Mouse (Mus musculus) heart, embryonic 15.5 days (tissue): ENCODE results near the gene Tmem81. TPM values are rescaled to one million over a fixed set of nuclear protein-coding genes. Genes with fewer than 3 reads are reported as not detected.
"Not testable (repeated sequence)": the region's sequence is repeated elsewhere in the genome, so short reads cannot be mapped to it uniquely, and the experiment has no call there.

Experiments used
- ATAC-seq: fragments of 200-750 bp; cut with Nextera tagmentation; replicated peaks from 2 replicates; pipeline ENCODE4 v1.8.0; 2017; ENCODE audit warnings: low read depth, moderate TSS enrichment; ENCODE audit not compliant: insufficient number of reproducible peaks, insufficient read depth, low FRiP score
- H3K27ac ChIP-seq: fragments of 300-500 bp; sonication (generic); 2 replicates; pipeline ENCODE4 v1.5.1; 2015; ENCODE audit warnings: mild to moderate bottlenecking, inconsistent platforms
- H3K27me3 ChIP-seq: fragments of 300-500 bp; sonication (generic); 2 replicates; pipeline ENCODE4 v1.6.1; 2015; ENCODE audit warnings: inconsistent platforms
- H3K36me3 ChIP-seq: fragments of 300-500 bp; sonication (generic); 2 replicates; pipeline ENCODE4 v1.6.1; 2015; ENCODE audit warnings: mild to moderate bottlenecking, inconsistent platforms
- H3K4me1 ChIP-seq: fragments of 300-500 bp; sonication (generic); replicated peaks from 2 replicates; pipeline ENCODE4 v1.6.1; 2015; ENCODE audit warnings: inconsistent platforms
- H3K4me2 ChIP-seq: fragments of 300-500 bp; sonication (generic); 2 replicates; pipeline ENCODE4 v1.6.1; 2015; ENCODE audit warnings: inconsistent platforms, mild to moderate bottlenecking, moderate library complexity
- H3K4me3 ChIP-seq: fragments of 300-500 bp; sonication (generic); 2 replicates; pipeline ENCODE4 v1.5.1; 2015; ENCODE audit warnings: mild to moderate bottlenecking, inconsistent platforms
- H3K9ac ChIP-seq: fragments of 300-500 bp; sonication (generic); 2 replicates; pipeline ENCODE4 v1.6.1; 2015; ENCODE audit warnings: mild to moderate bottlenecking, inconsistent platforms
- H3K9me3 ChIP-seq: fragments of 300-500 bp; sonication (generic); replicated peaks from 2 replicates; pipeline ENCODE4 v1.6.1; 2016; ENCODE audit warnings: inconsistent platforms
- WGBS: fragments of 180-500 bp; shearing (Covaris S2); methylation state at CpG from one replicate; pipeline ENCODE4 v1.1.7; 2015; ENCODE audit warnings: mixed read lengths; 5-methylcytosine and 5-hydroxymethylcytosine counted together
- polyA plus RNA-seq: library from polyadenylated mRNA; unstranded; fragments of >200 nt; fragmentation: Nextera tagmentation; extraction: Ambion mirVana; gene quantifications from 2 replicates; pipeline ENCODE4 v1.2.1, GENCODE M21; 2015

The Tmem81 gene
- 0.66 and 1.1 TPM in 2 replicates for polyA plus RNA-seq

DNA sequence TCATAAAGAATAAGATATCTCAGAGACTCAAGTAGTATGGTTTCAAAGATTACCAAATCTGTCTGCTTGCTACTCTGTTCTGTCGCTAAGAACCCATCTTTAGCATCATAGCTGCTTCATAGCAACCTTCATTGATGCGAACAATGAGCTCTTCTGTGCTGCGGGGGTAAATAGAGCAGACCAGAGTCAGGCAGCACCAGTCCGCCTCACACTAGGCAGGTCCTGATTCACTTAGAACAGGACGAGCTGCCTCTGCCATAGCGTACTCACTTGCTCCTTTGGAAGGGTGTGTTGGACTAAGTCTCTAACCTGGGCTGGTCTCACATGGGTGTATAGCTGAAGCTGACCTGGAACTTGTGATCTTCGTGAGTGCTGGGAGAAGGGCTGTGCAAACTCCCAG lies at the start of gene Tmem81:
TSS of gene Tmem81 (plus strand) at position 173 of the 400 bp plus-strand sequence.
- Histone ChIP-seq H3K4me1 (no peaks in the 10 kb centered on the region), H3K9me3 (no peaks in the 10 kb centered on the region), H3K27ac (no peak within 1 kb of the TSS), H3K4me2 (no peak within 1 kb of the TSS), H3K4me3 (no peak within 1 kb of the TSS), H3K9ac (no peak within 1 kb of the TSS), H3K27me3 (no peaks in the 10 kb centered on the region), H3K36me3 (peaks cover 66% of the 10 kb centered on the region)
- ATAC-seq = no peak
- 89% methylated on average over 7 of the region's 7 CpGs for WGBS

DNA sequence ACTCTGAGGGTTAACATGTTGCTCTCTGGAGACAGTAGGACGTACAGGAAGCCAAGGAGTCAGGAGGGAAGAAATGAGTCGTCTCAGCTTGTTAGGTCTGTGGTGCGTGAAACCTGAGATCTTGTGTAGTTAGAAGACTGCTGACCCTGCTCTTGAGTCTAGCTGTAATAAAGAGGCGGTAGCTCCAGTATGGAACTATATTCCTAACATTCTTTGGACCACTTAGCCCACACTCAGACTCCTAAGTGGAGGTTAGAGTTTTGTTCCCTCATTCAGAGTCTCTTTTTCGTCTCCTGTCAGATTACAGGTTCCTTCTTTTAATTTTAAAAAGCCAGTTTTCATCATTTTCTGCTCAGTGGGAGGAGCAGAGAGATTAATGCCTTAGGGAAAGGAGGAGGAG lies 41.4 kb upstream of the Tmem81 start:
- no peak overlapping the region for H3K27ac ChIP-seq
- no peak overlapping the region for H3K4me2 ChIP-seq
- no peak for ATAC-seq
- H3K36me3 ChIP-seq = peaks cover 38% of the 10 kb centered on the region
- H3K4me3 ChIP-seq = no peak overlapping the region
- H3K4me1 ChIP-seq = peaks cover 10% of the 10 kb centered on the region
- no peak overlapping the region for H3K9ac ChIP-seq
- H3K27me3 ChIP-seq = no peaks in the 10 kb centered on the region
- 73% methylated on average over 5 of the region's 5 CpGs for WGBS
- H3K9me3 ChIP-seq = no peaks in the 10 kb centered on the region

DNA sequence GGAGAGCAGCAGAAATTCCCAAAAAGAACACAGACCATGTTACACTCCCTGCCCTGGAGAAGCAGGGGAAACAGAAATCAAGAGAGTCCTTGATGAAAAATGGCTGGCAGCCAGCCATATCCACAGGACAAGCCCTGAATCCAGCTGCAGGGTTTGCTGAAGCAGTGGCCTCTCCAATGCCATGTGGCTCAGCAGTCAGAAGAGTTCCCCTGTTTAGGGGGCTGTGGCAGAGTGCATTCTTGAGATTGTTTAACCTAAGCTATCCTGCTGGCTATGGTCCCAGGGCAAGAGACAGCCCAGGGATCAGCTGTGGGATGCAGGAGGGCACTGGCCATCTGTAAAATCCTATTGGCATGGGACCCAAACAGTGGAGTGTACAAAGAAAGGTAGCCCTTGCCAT lies 37.1 kb upstream of the Tmem81 start:
- H3K27ac ChIP-seq = peak overlapping the region; percentile 23

DNA sequence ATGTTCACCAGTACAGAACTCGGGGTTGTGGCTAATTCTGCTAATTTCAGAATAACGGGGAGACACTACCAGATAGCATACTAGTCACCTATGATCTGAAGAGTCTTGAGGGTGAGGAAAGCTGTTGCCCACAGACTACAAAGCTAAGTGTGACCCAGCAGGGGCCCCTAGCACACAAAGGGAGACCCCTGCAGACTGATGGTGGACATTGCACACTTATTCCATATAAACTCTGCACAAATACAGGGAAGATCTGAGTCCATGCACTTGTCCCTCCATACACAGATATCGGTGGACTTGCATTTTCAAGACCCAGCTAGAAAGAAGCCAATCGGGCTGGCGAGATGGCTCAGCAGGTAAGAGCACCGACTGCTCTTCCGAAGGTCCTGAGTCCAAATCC lies 36.5 kb upstream of the Tmem81 start:
- H3K4me3 ChIP-seq = no peak overlapping the region
- H3K36me3 ChIP-seq = peaks cover 12% of the 10 kb centered on the region; the same call in 1 of the 2 replicates
- no peak overlapping the region for H3K9ac ChIP-seq
- WGBS = 94% methylated on average over 7 of the region's 7 CpGs
- ATAC-seq = no peak
- no peak overlapping the region for H3K4me2 ChIP-seq
- H3K4me1 ChIP-seq = peaks cover 10% of the 10 kb centered on the region
- H3K9me3 ChIP-seq = no peaks in the 10 kb centered on the region
- H3K27me3 ChIP-seq = no peaks in the 10 kb centered on the region
- peak overlapping the region; percentile 23 for H3K27ac ChIP-seq

More for the DNA sequence above, 37.1 kb upstream of the Tmem81 start:
- Histone ChIP-seq H3K4me2 (no peak overlapping the region), H3K9me3 (no peaks in the 10 kb centered on the region), H3K9ac (no peak overlapping the region), H3K36me3 (peaks cover 17% of the 10 kb centered on the region), H3K4me3 (no peak overlapping the region), H3K4me1 (peaks cover 10% of the 10 kb centered on the region), H3K27me3 (no peaks in the 10 kb centered on the region)
- ATAC-seq = peak; percentile 74

DNA sequence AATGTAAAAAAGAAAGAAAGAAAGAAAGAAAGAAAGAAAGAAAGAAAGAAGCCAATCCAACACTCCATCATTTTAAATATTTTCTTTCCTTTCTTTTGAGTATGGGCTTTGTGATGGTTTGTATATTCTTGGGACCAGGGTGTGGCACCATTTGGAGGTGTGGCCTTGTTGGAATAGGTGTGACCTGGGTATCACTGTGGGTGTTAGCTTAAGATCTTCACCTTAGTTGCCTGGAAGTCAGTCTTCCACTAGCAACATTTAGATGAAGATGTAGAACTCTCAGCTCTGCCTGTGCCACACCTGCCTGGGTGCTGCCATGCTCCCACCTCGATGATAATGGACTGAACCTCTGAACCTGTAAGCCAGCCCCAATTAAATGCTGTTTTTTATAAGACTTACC lies 36.0 kb upstream of the Tmem81 start:
- peaks cover 12% of the 10 kb centered on the region for H3K4me1 ChIP-seq
- not testable (repeated sequence) for H3K36me3 ChIP-seq, ATAC-seq, H3K9me3 ChIP-seq, H3K4me2 ChIP-seq, H3K27me3 ChIP-seq, H3K4me3 ChIP-seq, H3K9ac ChIP-seq, H3K27ac ChIP-seq
- 93% methylated on average over 1 of the region's 1 CpGs for WGBS

DNA sequence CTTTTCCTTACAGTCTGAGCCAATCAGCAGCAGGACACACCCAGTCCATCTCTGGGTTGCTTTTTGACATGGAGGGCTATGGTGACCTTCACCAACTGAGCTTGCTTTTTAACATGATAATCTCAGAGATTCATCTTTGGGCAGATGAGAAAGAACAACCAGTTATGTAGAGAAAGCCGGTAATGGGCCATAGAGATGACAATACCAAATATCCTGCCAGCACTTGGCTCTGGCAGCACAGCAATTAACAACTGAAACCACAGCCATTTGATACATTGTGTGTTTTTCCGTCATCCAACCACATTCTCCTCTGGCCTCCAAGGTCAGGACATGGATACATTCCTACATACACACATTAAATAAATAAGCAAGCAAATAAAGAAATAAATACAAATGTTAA lies 35.0 kb upstream of the Tmem81 start:
- no peak overlapping the region for H3K9ac ChIP-seq
- no peak overlapping the region for H3K4me3 ChIP-seq
- H3K9me3 ChIP-seq = no peaks in the 10 kb centered on the region
- 86% methylated on average over 2 of the region's 2 CpGs for WGBS
- H3K36me3 ChIP-seq = peaks cover 3% of the 10 kb centered on the region; the same call in 1 of the 2 replicates
- ATAC-seq = no peak
- H3K27me3 ChIP-seq = no peaks in the 10 kb centered on the region
- no peak overlapping the region for H3K27ac ChIP-seq
- H3K4me1 ChIP-seq = peaks cover 15% of the 10 kb centered on the region
- no peak overlapping the region for H3K4me2 ChIP-seq

DNA sequence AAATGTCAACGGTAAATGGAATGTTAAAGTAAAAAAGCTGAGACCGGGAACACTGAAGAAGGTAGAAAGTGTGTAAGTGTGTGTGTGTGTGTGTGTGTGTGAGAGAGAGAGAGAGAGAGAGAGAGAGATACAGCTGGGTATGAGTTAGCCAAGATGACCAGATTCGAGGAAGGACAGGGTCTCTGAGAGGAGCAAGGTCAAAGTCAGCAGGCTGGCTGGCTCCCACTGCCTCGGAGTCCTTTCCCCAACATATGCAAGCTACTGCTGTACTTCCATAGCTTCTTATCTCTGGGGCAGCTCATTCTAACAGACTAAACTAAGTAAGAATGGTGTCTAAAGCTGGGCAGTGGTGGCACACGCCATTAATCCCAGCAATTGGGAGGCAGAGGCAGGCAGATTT lies 34.5 kb upstream of the Tmem81 start:
- H3K4me1 ChIP-seq = peaks cover 20% of the 10 kb centered on the region
- no peak overlapping the region for H3K9ac ChIP-seq
- H3K36me3 ChIP-seq = no peaks in the 10 kb centered on the region
- no peak overlapping the region for H3K27ac ChIP-seq
- no peaks in the 10 kb centered on the region for H3K27me3 ChIP-seq
- 74% methylated on average over 5 of the region's 5 CpGs for WGBS
- H3K9me3 ChIP-seq = no peaks in the 10 kb centered on the region
- H3K4me2 ChIP-seq = no peak overlapping the region
- no peak overlapping the region for H3K4me3 ChIP-seq
- no peak for ATAC-seq

GRCm38 (mm10) chr1:132472537-132472936 lies 33.5 kb upstream of the Tmem81 start:
- Histone ChIP-seq H3K9ac (no peak overlapping the region), H3K4me1 (peaks cover 20% of the 10 kb centered on the region), H3K4me2 (no peak overlapping the region), H3K4me3 (no peak overlapping the region), H3K27me3 (no peaks in the 10 kb centered on the region), H3K36me3 (no peaks in the 10 kb centered on the region), H3K27ac (no peak overlapping the region), H3K9me3 (no peaks in the 10 kb centered on the region)
- WGBS = 48% methylated on average over 5 of the region's 5 CpGs
- ATAC-seq = no peak

DNA sequence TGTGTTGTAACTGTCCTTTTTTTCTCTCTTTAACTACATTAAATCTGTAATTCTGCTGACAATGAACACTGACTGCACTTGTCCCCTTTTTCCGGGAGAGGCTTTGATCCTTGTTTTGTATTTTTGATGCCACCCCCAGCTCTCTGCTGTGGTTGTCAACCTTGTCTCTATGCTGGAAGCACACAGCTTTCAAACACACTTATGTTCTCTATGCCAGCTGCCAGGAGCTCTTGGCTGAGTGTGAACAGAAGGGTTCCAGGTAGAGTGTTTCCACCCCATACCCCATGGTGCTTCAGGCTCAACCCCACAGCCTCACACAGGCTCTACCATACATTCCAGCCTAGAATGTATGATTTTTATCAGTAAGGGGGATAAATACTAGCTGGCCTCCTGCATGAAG lies 31.5 kb upstream of the Tmem81 start:
- no peaks in the 10 kb centered on the region for H3K27me3 ChIP-seq
- H3K27ac ChIP-seq = no peak overlapping the region
- H3K9ac ChIP-seq = 0 out of 2 replicates have a peak overlapping the region, but pooled peaks have one; percentile 16
- no peaks in the 10 kb centered on the region for H3K9me3 ChIP-seq
- no peaks in the 10 kb centered on the region for H3K36me3 ChIP-seq
- H3K4me3 ChIP-seq = no peak overlapping the region
- WGBS = 77% methylated on average over 1 of the region's 1 CpGs
- no peak for ATAC-seq
- H3K4me1 ChIP-seq = peaks cover 23% of the 10 kb centered on the region
- no peak overlapping the region for H3K4me2 ChIP-seq

- Histone ChIP-seq H3K36me3 (no peaks in the 10 kb centered on the region), H3K4me2 (peak overlapping the region; percentile 64), H3K9me3 (no peaks in the 10 kb centered on the region), H3K9ac (peak overlapping the region; percentile 60), H3K27ac (peak overlapping the region; percentile 73), H3K4me3 (peak overlapping the region; percentile 88), H3K27me3 (no peaks in the 10 kb centered on the region), H3K4me1 (peaks cover 23% of the 10 kb centered on the region)
- 6% methylated on average over 9 of the region's 9 CpGs for WGBS
- ATAC-seq = no peak
Observed at GRCm38 (mm10) chr1:132476575-132476927, 29.5 kb upstream of the Tmem81 start.

DNA sequence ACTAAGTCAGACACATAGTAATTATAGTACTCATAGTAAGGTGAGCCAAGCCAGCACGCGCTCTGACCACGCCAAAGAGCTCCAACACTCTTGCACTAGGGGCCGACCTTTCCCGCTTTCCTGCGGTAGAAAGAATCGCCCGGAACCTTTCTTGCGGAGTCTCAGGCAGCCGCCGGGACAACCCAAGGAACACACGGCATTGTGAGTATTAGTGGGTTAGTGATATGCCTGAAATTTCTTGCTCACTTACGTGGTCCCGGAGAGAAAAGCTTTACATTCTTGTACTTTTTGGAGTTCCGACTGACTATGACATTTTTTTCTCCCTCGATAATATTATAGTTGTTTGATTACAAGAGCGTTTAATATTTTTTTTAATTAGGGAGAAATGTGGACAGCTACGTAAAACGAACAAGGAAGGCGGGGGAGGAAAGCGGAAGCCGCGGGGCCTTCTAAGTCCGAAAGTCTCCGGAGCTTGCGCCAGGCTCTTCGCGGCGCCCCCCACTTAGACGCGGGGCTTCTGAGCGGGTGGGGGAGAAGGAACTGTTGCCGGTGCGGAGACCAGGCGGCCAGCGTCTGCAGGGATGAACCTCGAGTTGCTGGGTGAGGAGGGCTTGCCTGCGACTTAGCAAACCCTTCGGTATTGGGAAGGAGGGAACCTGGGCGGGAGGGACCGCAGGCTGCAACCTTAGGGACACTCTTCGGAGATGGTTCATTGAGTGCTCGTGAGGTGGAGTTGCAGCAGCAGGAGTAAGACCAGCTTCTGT lies 28.9 kb upstream of the Tmem81 start, which contains the start of gene Rbbp5:
TSS of gene Rbbp5 (plus strand) at position 438 of the 764 bp plus-strand sequence.
- Histone ChIP-seq H3K9ac (peak within 1 kb of the TSS; percentile 79), H3K27ac (peak within 1 kb of the TSS; percentile 73), H3K9me3 (no peaks in the 10 kb centered on the region), H3K27me3 (no peaks in the 10 kb centered on the region), H3K4me2 (peak within 1 kb of the TSS; percentile 64), H3K4me1 (peaks cover 23% of the 10 kb centered on the region), H3K4me3 (peak within 1 kb of the TSS; percentile 88), H3K36me3 (no peaks in the 10 kb centered on the region)
- ATAC-seq = peak; percentile 83
- under 1% methylated on average over 43 of the region's 43 CpGs for WGBS

GRCm38 (mm10) chr1:132479438-132479837 lies 26.6 kb upstream of the Tmem81 start:
- ATAC-seq = no peak
- Histone ChIP-seq H3K9ac (no peak overlapping the region), H3K27me3 (no peaks in the 10 kb centered on the region), H3K36me3 (0 out of 2 replicates have a peak, but pooled peaks cover under 1% of the 10 kb centered on the region), H3K27ac (no peak overlapping the region), H3K4me3 (no peak overlapping the region), H3K4me1 (peaks cover 23% of the 10 kb centered on the region), H3K4me2 (no peak overlapping the region), H3K9me3 (no peaks in the 10 kb centered on the region)
- 79% methylated on average over 1 of the region's 1 CpGs for WGBS
